Mouse (Mus musculus) myocyte (in vitro differentiated cells): Measurements from ENCODE around the gene Pacs1.

Source experiments
- CEBPB ChIP-seq: IDR thresholded peaks from 2 replicates; pipeline ENCODE4 v1.6.1; 2011; ENCODE audit warnings: mild to moderate bottlenecking, moderate library complexity; ENCODE audit not compliant: poor library complexity, insufficient read depth, severe bottlenecking
- E2F4 ChIP-seq: IDR thresholded peaks from one replicate; pipeline ENCODE4 v1.6.1; 2011; ENCODE audit warnings: mild to moderate bottlenecking, control low read depth, moderate library complexity; ENCODE audit not compliant: insufficient read depth
- MAX ChIP-seq: IDR thresholded peaks from one replicate; pipeline ENCODE4 v1.6.1; 2011; ENCODE audit warnings: low read depth, mild to moderate bottlenecking, control low read depth
- MYOD1 ChIP-seq, 3 experiments: IDR thresholded peaks; one replicate each; pipeline ENCODE4 v1.6.1; 2011; ENCODE audit warnings: control low read depth in 2 of 3, low read depth in 2 of 3, mild to moderate bottlenecking in 2 of 3, moderate library complexity in 1 of 3; ENCODE audit not compliant: insufficient read length in 2 of 3, control insufficient read depth in 1 of 3
- MYOG ChIP-seq, 3 experiments: IDR thresholded peaks; one replicate each; pipeline ENCODE4 v1.6.1; 2011; ENCODE audit warnings: control low read depth in 2 of 3, low read depth in 2 of 3, mild to moderate bottlenecking in 2 of 3; ENCODE audit not compliant: insufficient read length in 2 of 3, control insufficient read depth in 1 of 3, insufficient read depth in 1 of 3
- POLR2A ChIP-seq: IDR thresholded peaks from one replicate; pipeline ENCODE4 v1.6.1; 2011; ENCODE audit warnings: low read depth, mild to moderate bottlenecking, control low read depth, moderate library complexity; ENCODE audit not compliant: insufficient read length
- POLR2AphosphoS2 ChIP-seq: IDR thresholded peaks from one replicate; pipeline ENCODE4 v1.6.1; 2011; ENCODE audit warnings: low read depth, control low read depth; ENCODE audit not compliant: insufficient read length
- REST ChIP-seq: IDR thresholded peaks from one replicate; pipeline ENCODE4 v1.6.1; 2011; ENCODE audit warnings: mild to moderate bottlenecking, control low read depth, moderate library complexity; ENCODE audit not compliant: insufficient read depth, insufficient read length
- SRF ChIP-seq: IDR thresholded peaks from one replicate; pipeline ENCODE4 v1.6.1; 2011; ENCODE audit warnings: low read depth; ENCODE audit not compliant: control insufficient read depth, insufficient read length
- TCF12 ChIP-seq: IDR thresholded peaks from one replicate; pipeline ENCODE4 v1.6.1; 2011; ENCODE audit warnings: mild to moderate bottlenecking, control low read depth; ENCODE audit not compliant: poor library complexity, insufficient read depth, severe bottlenecking
- TCF3 ChIP-seq: IDR thresholded peaks from one replicate; pipeline ENCODE4 v1.6.1; 2011; ENCODE audit warnings: low read depth, control low read depth; ENCODE audit not compliant: insufficient read length
- USF1 ChIP-seq: IDR thresholded peaks from one replicate; pipeline ENCODE4 v1.6.1; 2011; ENCODE audit warnings: low read depth, mild to moderate bottlenecking, control low read depth, moderate library complexity

DNA sequence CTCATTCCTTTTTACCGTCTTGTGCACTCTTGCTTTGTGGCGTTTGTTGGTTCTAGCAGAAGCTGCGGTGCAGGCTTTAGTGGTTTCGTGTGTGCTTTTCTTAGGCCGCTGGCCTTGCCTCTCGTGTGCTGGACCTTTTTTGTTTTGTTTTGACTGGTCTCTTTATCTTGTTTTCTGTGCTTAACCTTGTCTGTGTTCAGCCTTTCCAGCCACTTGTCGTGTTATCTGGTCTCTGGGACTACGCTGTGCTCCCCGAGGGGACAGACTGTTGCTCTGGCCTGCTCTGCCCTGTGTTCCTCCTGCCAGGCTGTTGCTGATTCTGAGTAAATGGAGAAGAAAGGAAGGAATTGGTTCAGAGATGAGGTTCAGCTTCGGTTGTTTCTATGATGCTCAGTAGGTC lies 150.4 kb downstream of the Pacs1 start:
- TF ChIP-seq USF1 (no peak), POLR2A (no peak), MYOG (IDR thresholded peaks at IDR 0.05; ENCODE audit: control insufficient read depth in 1 of 3, insufficient read depth in 1 of 3, insufficient read length in 2 of 3, low read depth in 2 of 3) (no peak), CEBPB (no peak), REST (no peak), MAX (no peak), POLR2AphosphoS2 (no peak), E2F4 (no peak), TCF12 (no peak), SRF (no peak), MYOD1 (IDR thresholded peaks at IDR 0.05; ENCODE audit: control insufficient read depth in 1 of 3, insufficient read length in 2 of 3, low read depth in 2 of 3) (no peak), TCF3 (no peak)
